Mouse (Mus musculus) CD4-positive, CD25-positive, alpha-beta regulatory T cell (primary cell): ENCODE results near the gene Dbf4. TPM values are rescaled to one million over a fixed set of nuclear protein-coding genes. Genes with fewer than 3 reads are reported as not detected.

Experiments
- polyA plus RNA-seq: library from polyadenylated mRNA; unstranded; fragments of 100-300 nt; shearing (Covaris generic); gene quantifications from one replicate; pipeline ENCODE4 v1.2.1, GENCODE M21; 2017

Gene Dbf4
- 21.9 TPM for polyA plus RNA-seq

GRCm38 (mm10) chr5:8422157-8422931 is at the start of gene Dbf4, which contains the start of gene Slc25a40:
Dbf4 (minus strand) TSS chr5:8422716.
Slc25a40 (plus strand) TSS chr5:8422850.

GRCm38 (mm10) chr5:8367614-8368327 is 54.7 kb downstream of the Dbf4 start, which contains the start of gene Adam22:
Adam22 (minus strand) TSS chr5:8368160.

Other genes starting within 250 kb of the Dbf4 start
- 0.41 TPM for gene Adam22, start 54.6 kb downstream of the Dbf4 start, polyA plus RNA-seq
- gene Slc25a40, start 134 bp upstream of the Dbf4 start, polyA plus RNA-seq, result 26.3 TPM
- 11.3 TPM for gene Rundc3b, start 200.2 kb upstream of the Dbf4 start, polyA plus RNA-seq
- 22.2 TPM for gene Abcb1a, start 237.4 kb upstream of the Dbf4 start, polyA plus RNA-seq